Mouse (Mus musculus): ENCODE data around the gene Trim72. TPM values are rescaled to one million over a fixed set of nuclear protein-coding genes. Genes with fewer than 3 reads are reported as not detected.
"Not testable (repeated sequence)": the region's sequence is repeated elsewhere in the genome, so short reads cannot be mapped to it uniquely, and the experiment has no call there.

The Trim72 gene
- polyA plus RNA-seq, 2 experiments, result 2.2 to 22.8 TPM

- H3K4me2 ChIP-seq (replicated peaks; ENCODE audit: low read depth, low read length, severe bottlenecking), result no peak overlapping the region
- WGBS, result 45% methylated on average over 35 of the region's 40 CpGs
- no peak for TF ChIP-seq POLR2A (IDR thresholded peaks at IDR 0.05; ENCODE audit: borderline replicate concordance, extremely low read depth, insufficient read depth, insufficient read length)
- no peaks in the 10 kb centered on the region for H3K27me3 ChIP-seq (ENCODE audit: control insufficient read depth, insufficient read depth, low read length)
- no peaks in the 10 kb centered on the region for H3K36me3 ChIP-seq (ENCODE audit: control insufficient read depth, insufficient read depth, low read length)
- H3K9ac ChIP-seq (ENCODE audit: low read depth, low read length, severe bottlenecking), result no peak overlapping the region
- no peaks in the 10 kb centered on the region for H3K9me3 ChIP-seq (ENCODE audit: control insufficient read depth, low read length)
- ATAC-seq (ENCODE audit: low FRiP score, low read depth) (0 out of 2 replicates have a peak, but pooled peaks have one; percentile 9), DNase-seq (ENCODE audit: low spot score) (no peak)
- no peak overlapping the region for H3K27ac ChIP-seq (replicated peaks; ENCODE audit: low read depth, low read length)
- no peak overlapping the region for H3K4me3 ChIP-seq (replicated peaks; ENCODE audit: low read length)
- H3K4me1 ChIP-seq (ENCODE audit: control insufficient read depth, insufficient read depth, low read length), result peaks cover 3% of the 10 kb centered on the region
Measured at GRCm38 (mm10) chr7:128009715-128010340, 6.1 kb downstream of the Trim72 start.

- DNase-seq (ENCODE audit: low spot score) (no peak), ATAC-seq (ENCODE audit: low FRiP score, low read depth) (no peak)
- Histone ChIP-seq H3K4me2 (replicated peaks; ENCODE audit: low read depth, low read length, severe bottlenecking) (no peak overlapping the region), H3K27me3 (ENCODE audit: control insufficient read depth, insufficient read depth, low read length) (no peaks in the 10 kb centered on the region), H3K27ac (replicated peaks; ENCODE audit: low read depth, low read length) (no peak overlapping the region), H3K36me3 (ENCODE audit: control insufficient read depth, insufficient read depth, low read length) (no peaks in the 10 kb centered on the region), H3K4me3 (replicated peaks; ENCODE audit: low read length) (no peak overlapping the region), H3K4me1 (ENCODE audit: control insufficient read depth, insufficient read depth, low read length) (no peaks in the 10 kb centered on the region), H3K9me3 (ENCODE audit: control insufficient read depth, low read length) (no peaks in the 10 kb centered on the region), H3K9ac (ENCODE audit: low read depth, low read length, severe bottlenecking) (no peak overlapping the region)
- 74% methylated on average over 13 of the region's 13 CpGs for WGBS
- no peak for TF ChIP-seq POLR2A (IDR thresholded peaks at IDR 0.05; ENCODE audit: borderline replicate concordance, extremely low read depth, insufficient read depth, insufficient read length)
Measured at GRCm38 (mm10) chr7:128012136-128012780, 8.5 kb downstream of the Trim72 start.

- Histone ChIP-seq H3K9ac (ENCODE audit: low read depth, low read length, severe bottlenecking) (no peak overlapping the region), H3K36me3 (ENCODE audit: control insufficient read depth, insufficient read depth, low read length) (no peaks in the 10 kb centered on the region), H3K4me3 (replicated peaks; ENCODE audit: low read length) (no peak overlapping the region), H3K9me3 (ENCODE audit: control insufficient read depth, low read length) (no peaks in the 10 kb centered on the region), H3K27ac (replicated peaks; ENCODE audit: low read depth, low read length) (no peak overlapping the region), H3K27me3 (ENCODE audit: control insufficient read depth, insufficient read depth, low read length) (no peaks in the 10 kb centered on the region), H3K4me1 (ENCODE audit: control insufficient read depth, insufficient read depth, low read length) (no peaks in the 10 kb centered on the region), H3K4me2 (replicated peaks; ENCODE audit: low read depth, low read length, severe bottlenecking) (no peak overlapping the region)
- DNase-seq (ENCODE audit: low spot score), result no peak
- ATAC-seq (ENCODE audit: low FRiP score, low read depth), result no peak
- WGBS, result 91% methylated on average over 13 of the region's 13 CpGs
- no peak for TF ChIP-seq POLR2A (IDR thresholded peaks at IDR 0.05; ENCODE audit: borderline replicate concordance, extremely low read depth, insufficient read depth, insufficient read length)
Measured at GRCm38 (mm10) chr7:128013116-128013515, 9.4 kb downstream of the Trim72 start.

GRCm38 (mm10) chr7:128016134-128016533 is 12.4 kb downstream of the Trim72 start:
- not testable (repeated sequence) for H3K4me2 ChIP-seq (replicated peaks; ENCODE audit: low read depth, low read length, severe bottlenecking); H3K9ac ChIP-seq (ENCODE audit: low read depth, low read length, severe bottlenecking); H3K27ac ChIP-seq (replicated peaks; ENCODE audit: low read depth, low read length); H3K27me3 ChIP-seq (ENCODE audit: control insufficient read depth, insufficient read depth, low read length); H3K4me3 ChIP-seq (replicated peaks; ENCODE audit: low read length); H3K36me3 ChIP-seq (ENCODE audit: control insufficient read depth, insufficient read depth, low read length); H3K4me1 ChIP-seq (ENCODE audit: control insufficient read depth, insufficient read depth, low read length); H3K9me3 ChIP-seq (ENCODE audit: control insufficient read depth, low read length); ATAC-seq (ENCODE audit: low FRiP score, low read depth); DNase-seq (ENCODE audit: low spot score)
- 76% methylated on average over 5 of the region's 5 CpGs for WGBS

- no peaks in the 10 kb centered on the region for H3K4me1 ChIP-seq (ENCODE audit: control insufficient read depth, insufficient read depth, low read length)
- peak; percentile 44 for ATAC-seq (ENCODE audit: low FRiP score, low read depth)
- no peak for DNase-seq (ENCODE audit: low spot score)
- no peak overlapping the region for H3K4me2 ChIP-seq (replicated peaks; ENCODE audit: low read depth, low read length, severe bottlenecking)
- no peaks in the 10 kb centered on the region for H3K27me3 ChIP-seq (ENCODE audit: control insufficient read depth, insufficient read depth, low read length)
- WGBS, result 69% methylated on average over 6 of the region's 6 CpGs
- no peak overlapping the region for H3K4me3 ChIP-seq (replicated peaks; ENCODE audit: low read length)
- no peaks in the 10 kb centered on the region for H3K36me3 ChIP-seq (ENCODE audit: control insufficient read depth, insufficient read depth, low read length)
- no peaks in the 10 kb centered on the region for H3K9me3 ChIP-seq (ENCODE audit: control insufficient read depth, low read length)
- TF ChIP-seq POLR2A (IDR thresholded peaks at IDR 0.05; ENCODE audit: borderline replicate concordance, extremely low read depth, insufficient read depth, insufficient read length), result no peak
- H3K9ac ChIP-seq (ENCODE audit: low read depth, low read length, severe bottlenecking), result no peak overlapping the region
- no peak overlapping the region for H3K27ac ChIP-seq (replicated peaks; ENCODE audit: low read depth, low read length)
Measured at GRCm38 (mm10) chr7:128016650-128017049, 12.9 kb downstream of the Trim72 start.

Measured in limb, embryonic 14.5 days (tissue).